Mouse (Mus musculus) heart, adult 10 weeks (tissue): Measurements from ENCODE around the gene Fam13c. TPM values are rescaled to one million over a fixed set of nuclear protein-coding genes. Genes with fewer than 3 reads are reported as not detected.

Experiments used
- polyA plus RNA-seq: library from polyadenylated mRNA; stranded (reverse); fragments of 350-450 nt; fragmentation: Illumina TruSeq; extraction: RNeasy Lipid Tissue Mini Kit (QIAGEN cat#74804); gene quantifications from one replicate; pipeline ENCODE4 v1.2.3, GENCODE M21; 2014; ENCODE audit warnings: low read depth, low replicate concordance

The Fam13c gene
- 8.6 TPM for polyA plus RNA-seq

DNA sequence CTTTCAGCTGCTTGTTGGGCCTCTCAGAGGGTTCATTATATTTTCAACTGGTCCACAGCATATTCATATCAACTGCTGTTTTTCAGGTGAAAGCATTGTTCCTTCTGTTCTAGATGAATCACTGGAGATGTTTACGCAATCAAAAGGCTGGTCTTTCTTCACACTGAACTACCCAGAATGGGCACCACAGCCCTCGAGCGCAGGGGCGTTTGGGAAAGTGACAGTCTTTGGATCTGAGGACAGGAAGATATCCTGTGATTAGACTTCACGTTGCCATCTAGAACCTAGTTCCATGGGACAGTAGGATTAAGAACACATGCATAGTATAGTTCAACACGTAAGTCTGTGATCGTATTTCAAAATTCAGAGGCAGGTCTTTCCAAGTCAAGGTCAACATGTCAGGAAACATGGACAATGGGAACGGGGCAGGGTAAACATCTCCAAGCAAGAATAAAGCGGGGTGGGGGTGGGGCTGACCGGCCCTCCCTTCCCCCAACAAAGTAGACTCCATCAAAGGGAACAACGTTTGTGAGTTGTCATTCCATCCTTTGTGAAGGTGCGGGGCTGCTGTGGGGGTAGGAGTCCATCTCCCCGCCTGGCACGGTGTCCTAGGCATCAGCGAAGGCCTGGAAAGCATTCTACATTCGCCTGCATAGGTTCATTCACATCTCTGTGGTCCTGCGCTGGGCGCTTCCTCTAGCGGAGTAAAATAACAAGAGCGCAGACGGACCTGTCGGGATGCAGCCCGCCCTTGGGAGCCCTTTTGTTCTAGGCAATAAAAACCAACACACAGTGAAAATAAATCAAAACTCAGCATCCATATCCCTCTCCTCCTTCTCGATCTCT, at the start of gene Fam13c:
TSS of gene Fam13c (plus strand) at position 806 of the 846 bp plus-strand sequence.

Other genes starting within 250 kb of the Fam13c start
- 3.1 TPM for gene Mrln, start 235.8 kb upstream of the Fam13c start, polyA plus RNA-seq
- 4.6 TPM for gene Slc16a9, start 195.4 kb upstream of the Fam13c start, polyA plus RNA-seq
- gene Phyhipl, start 215.5 kb downstream of the Fam13c start, polyA plus RNA-seq = not detected